Mouse (Mus musculus) kidney, adult 2 months (tissue): ENCODE data around the gene Abhd2.

ENCODE experiments used
- CTCF ChIP-seq: fragments of 200-500 bp; conservative IDR thresholded peaks from 2 replicates; pipeline ENCODE4 v1.5.1; 2011; ENCODE audit warnings: low read depth, mild to moderate bottlenecking, control low read depth, low read length, moderate library complexity, mixed read lengths; ENCODE audit not compliant: insufficient read depth, insufficient read length
- POLR2A ChIP-seq: fragments of 200-500 bp; IDR thresholded peaks from one replicate; pipeline ENCODE4 v1.6.1; 2011; ENCODE audit warnings: low read depth, low read length, control low read depth

GRCm38 (mm10) chr7:79387991-79388390 lies 115.0 kb downstream of the Abhd2 start:
- no peak for TF ChIP-seq CTCF
- no peak for TF ChIP-seq POLR2A
